Mouse (Mus musculus): ENCODE data around the gene Igf1r. TPM values are rescaled to one million over a fixed set of nuclear protein-coding genes. Genes with fewer than 3 reads are reported as not detected.

The Igf1r gene
- polyA plus RNA-seq, 1 experiment from 2014 or later: 8.5 TPM

- no peak for DNase-seq (ENCODE audit: low spot score)
These were observed 164.9 kb downstream of the Igf1r start for GRCm38 (mm10) chr7:68117567-68117966.

DNA sequence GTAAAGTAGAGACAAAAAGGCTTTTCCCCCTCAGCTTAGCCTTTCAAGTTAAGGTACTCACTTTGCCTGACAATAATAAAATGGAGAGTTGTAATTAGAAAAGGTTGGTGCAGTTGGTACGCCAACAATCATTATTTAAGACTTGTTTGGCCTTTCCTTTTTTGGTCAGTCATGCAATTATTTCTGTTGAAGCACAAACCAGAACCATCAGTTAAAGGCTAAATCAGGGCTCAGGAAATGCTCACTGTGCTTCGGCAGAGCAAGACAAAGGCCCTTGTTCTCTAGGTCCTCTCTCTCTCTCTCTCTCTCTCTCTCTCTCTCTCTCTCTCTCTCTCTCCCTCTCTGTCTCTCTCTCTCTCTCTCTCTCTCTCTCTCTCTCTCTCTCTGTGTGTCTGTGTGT, 165.4 kb downstream of the Igf1r start:
- no peak for DNase-seq (ENCODE audit: low spot score)

DNA sequence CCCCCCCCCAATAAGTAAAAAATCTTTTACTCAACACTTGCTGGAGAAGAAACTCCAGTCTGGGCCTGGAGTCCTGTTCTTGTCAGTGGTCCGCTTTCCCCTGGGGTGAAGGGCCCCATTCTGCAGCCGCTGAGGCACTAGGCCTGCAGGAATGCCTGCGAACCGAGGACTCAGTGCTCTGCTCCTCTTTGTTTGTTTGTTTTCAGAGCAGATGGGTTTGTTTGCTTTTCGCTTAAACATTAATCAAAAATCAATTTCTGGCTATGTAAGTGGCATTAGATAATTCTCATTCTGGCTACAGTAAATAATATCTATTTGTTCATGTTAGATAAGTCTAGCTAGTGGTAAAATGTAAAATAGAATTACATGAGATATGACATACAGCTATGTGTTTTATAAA, 167.0 kb downstream of the Igf1r start:
- DNase-seq (ENCODE audit: low spot score): no peak

DNA sequence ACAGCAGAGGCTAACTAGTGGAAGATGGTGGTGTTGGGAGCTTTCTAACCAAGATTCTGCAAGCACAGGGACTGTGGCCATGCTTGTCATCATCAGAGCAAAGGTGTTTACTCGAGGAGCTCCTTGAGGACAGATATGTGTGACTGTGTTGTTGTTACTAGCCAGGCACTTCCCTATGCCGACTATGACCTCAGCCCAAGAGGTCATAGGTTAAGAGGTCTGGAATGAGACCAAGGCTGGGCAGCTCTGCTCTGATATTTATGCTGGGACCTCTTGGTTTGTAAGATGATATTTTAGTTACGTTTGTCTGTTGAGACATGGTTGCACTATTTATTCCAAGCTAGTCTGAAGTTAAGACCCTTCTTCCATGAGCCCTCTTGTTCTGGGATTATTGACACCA, 169.8 kb downstream of the Igf1r start:
- no peak for DNase-seq (ENCODE audit: low spot score)

DNA sequence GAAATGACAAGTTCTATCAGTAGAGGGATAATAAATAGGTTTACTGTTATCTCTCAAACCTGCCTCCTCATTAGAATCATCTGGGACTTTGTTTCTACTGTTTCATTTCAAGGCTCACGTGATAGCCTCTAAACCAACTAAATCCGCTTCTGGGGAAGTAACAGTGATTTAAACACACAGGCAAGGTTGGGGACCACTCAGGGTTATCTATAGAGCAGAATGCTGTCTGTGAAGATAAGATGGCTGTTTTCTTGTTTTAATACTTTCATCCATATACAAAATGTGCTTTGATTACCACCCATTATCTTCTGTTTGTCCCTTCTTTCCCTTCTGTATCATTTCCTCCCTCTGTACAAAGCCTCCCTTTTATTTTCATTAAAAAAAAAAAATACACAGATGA, 172.7 kb downstream of the Igf1r start:
- no peak for DNase-seq (ENCODE audit: low spot score)

DNA sequence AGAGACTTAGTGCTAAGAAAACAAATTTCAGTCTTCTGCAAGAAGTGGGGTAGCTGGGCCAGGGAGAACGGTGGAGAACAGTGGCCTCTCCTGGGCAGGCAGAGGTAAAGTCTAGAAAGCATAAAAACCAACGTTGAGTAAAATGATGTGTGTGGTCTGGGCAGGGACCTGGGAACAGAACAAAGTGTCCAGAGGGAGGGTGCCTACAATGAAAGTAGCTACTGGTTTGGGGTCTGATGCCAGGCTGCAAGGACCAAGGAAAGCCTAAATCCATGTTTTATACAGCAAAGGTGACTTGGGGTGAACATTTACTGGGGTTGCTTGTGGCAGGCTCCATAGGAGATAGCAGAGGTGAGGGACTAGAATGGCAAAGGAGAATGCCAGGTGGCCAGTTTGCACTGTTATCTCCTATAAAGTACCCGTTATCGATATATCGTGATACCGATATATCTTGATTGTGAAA, 175.2 kb downstream of the Igf1r start:
- peak; percentile 62 for DNase-seq (ENCODE audit: low spot score)

DNA sequence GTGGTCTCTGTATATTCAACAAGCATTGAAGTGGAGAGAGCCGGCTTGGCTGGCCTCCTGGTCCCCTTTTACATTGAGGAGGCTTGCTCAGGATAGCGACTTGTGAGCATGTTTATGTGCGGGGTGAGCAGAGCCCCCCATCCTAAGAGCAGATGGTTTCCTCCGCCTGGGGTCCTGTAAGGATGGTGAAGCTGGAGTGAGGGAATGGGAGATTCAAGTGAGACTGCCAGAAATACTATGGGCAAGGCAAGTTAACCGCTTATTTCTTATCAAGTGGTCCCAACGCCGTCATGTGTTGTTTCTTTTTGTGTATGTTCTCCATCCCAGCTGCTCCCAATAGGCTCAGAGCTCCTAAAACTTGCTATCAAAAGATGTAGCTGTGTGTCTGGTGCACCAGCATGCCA, 175.6 kb downstream of the Igf1r start:
- peak; percentile 28 for DNase-seq (ENCODE audit: low spot score)

GRCm38 (mm10) chr7:68129077-68129511, 176.5 kb downstream of the Igf1r start:
- DNase-seq (ENCODE audit: low spot score): peak; percentile 97

DNA sequence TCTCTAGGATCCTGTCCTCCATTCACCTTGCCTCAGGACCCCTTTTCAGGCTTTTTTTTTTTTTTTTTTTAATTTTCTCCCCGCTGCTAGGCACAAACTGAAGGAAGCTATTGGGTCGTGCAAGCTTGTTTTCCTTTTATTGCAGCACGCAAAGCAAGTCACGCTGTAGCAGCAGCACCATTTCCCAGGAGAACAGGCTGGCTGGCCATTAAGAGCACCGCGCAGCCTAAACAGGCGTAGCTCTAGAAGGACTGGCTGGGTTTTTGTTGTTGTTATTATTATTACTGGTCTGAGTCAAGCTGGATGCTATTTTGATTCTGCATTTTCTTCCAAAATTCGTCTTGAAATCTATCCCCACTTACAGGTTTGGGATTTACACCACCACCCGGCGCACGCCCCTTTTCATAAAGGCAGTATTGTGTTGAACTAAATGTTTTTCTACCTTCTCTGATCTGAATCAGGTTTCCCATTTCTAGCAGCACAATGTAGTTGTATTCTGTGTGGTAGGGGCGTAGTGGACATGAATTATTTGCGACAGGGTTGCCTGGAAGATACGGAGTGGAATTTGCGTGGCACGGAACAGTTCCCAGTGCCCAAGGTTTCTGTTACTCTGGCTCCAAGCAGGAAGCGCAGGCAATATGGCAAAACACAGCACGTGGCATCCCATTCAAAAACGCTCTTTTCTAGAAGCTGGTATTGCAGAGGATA, 177.1 kb downstream of the Igf1r start:
- DNase-seq (ENCODE audit: low spot score): peak; percentile 78

GRCm38 (mm10) chr7:68130950-68131580, 178.4 kb downstream of the Igf1r start:
- DNase-seq (ENCODE audit: low spot score): peak; percentile 44

- DNase-seq (ENCODE audit: low spot score): peak; percentile 63
These were observed 181.1 kb downstream of the Igf1r start for GRCm38 (mm10) chr7:68133679-68134078.

GRCm38 (mm10) chr7:68134948-68135347, 182.3 kb downstream of the Igf1r start:
- DNase-seq (ENCODE audit: low spot score): no peak

GRCm38 (mm10) chr7:68136056-68136455, 183.4 kb downstream of the Igf1r start:
- peak; percentile 33 for DNase-seq (ENCODE audit: low spot score)

- DNase-seq (ENCODE audit: low spot score): peak; percentile 33
These were observed 186.8 kb downstream of the Igf1r start for GRCm38 (mm10) chr7:68139384-68139783.

GRCm38 (mm10) chr7:68140041-68140807, 187.6 kb downstream of the Igf1r start:
- no peak for DNase-seq (ENCODE audit: low spot score)

- peak; percentile 86 for DNase-seq (ENCODE audit: low spot score)
These were observed 191.6 kb downstream of the Igf1r start for GRCm38 (mm10) chr7:68144266-68144665.

- no peak for DNase-seq (ENCODE audit: low spot score)
These were observed 195.8 kb downstream of the Igf1r start for GRCm38 (mm10) chr7:68148297-68149048.

GRCm38 (mm10) chr7:68151892-68152291, 199.3 kb downstream of the Igf1r start:
- DNase-seq (ENCODE audit: low spot score): peak; percentile 37

GRCm38 (mm10) chr7:68152458-68152857, 199.8 kb downstream of the Igf1r start:
- no peak for DNase-seq (ENCODE audit: low spot score)

GRCm38 (mm10) chr7:68153269-68153668, 200.6 kb downstream of the Igf1r start:
- no peak for DNase-seq (ENCODE audit: low spot score)

- DNase-seq (ENCODE audit: low spot score): no peak
These were observed 202.0 kb downstream of the Igf1r start for GRCm38 (mm10) chr7:68154588-68154987.

Measured in thymus, postnatal 0 days (tissue).